Mouse (Mus musculus) myocyte (in vitro differentiated cells): ENCODE measurements at regions not wholly inside any gene's neighbourhood (a gene's known extent, or its start where the extent isn't known, plus 50 kb on each side); places are given as distances from the start of the nearest gene placed in this dataset.

Source experiments
- H3K27me3 ChIP-seq: one replicate; pipeline ENCODE4 v1.6.1; 2011; ENCODE audit not compliant: control insufficient read depth, insufficient read depth, insufficient read length
- H3K36me3 ChIP-seq: one replicate; pipeline ENCODE4 v1.6.1; 2011; ENCODE audit not compliant: control insufficient read depth, insufficient read depth
- H3K4me2 ChIP-seq: one replicate; pipeline ENCODE4 v1.6.1; 2011; ENCODE audit warnings: low read depth, control low read depth
- H3K4me3 ChIP-seq: one replicate; pipeline ENCODE4 v1.5.1; 2011; ENCODE audit warnings: mild to moderate bottlenecking, control low read depth, moderate library complexity
- H3K79me2 ChIP-seq: one replicate; pipeline ENCODE4 v1.6.1; 2011; ENCODE audit not compliant: control insufficient read depth, insufficient read depth
- H3ac ChIP-seq: one replicate; pipeline ENCODE4 v1.6.1; 2011; ENCODE audit not compliant: control insufficient read depth, insufficient read length
- CEBPB ChIP-seq: IDR thresholded peaks from 2 replicates; pipeline ENCODE4 v1.6.1; 2011; ENCODE audit warnings: mild to moderate bottlenecking, moderate library complexity; ENCODE audit not compliant: poor library complexity, insufficient read depth, severe bottlenecking
- E2F4 ChIP-seq: IDR thresholded peaks from one replicate; pipeline ENCODE4 v1.6.1; 2011; ENCODE audit warnings: mild to moderate bottlenecking, control low read depth, moderate library complexity; ENCODE audit not compliant: insufficient read depth
- MAX ChIP-seq: IDR thresholded peaks from one replicate; pipeline ENCODE4 v1.6.1; 2011; ENCODE audit warnings: low read depth, mild to moderate bottlenecking, control low read depth
- MYOD1 ChIP-seq, 3 experiments: IDR thresholded peaks; one replicate each; pipeline ENCODE4 v1.6.1; 2011; ENCODE audit warnings: control low read depth in 2 of 3, low read depth in 2 of 3, mild to moderate bottlenecking in 2 of 3, moderate library complexity in 1 of 3; ENCODE audit not compliant: insufficient read length in 2 of 3, control insufficient read depth in 1 of 3
- MYOG ChIP-seq, 3 experiments: IDR thresholded peaks; one replicate each; pipeline ENCODE4 v1.6.1; 2011; ENCODE audit warnings: control low read depth in 2 of 3, low read depth in 2 of 3, mild to moderate bottlenecking in 2 of 3; ENCODE audit not compliant: insufficient read length in 2 of 3, control insufficient read depth in 1 of 3, insufficient read depth in 1 of 3
- POLR2A ChIP-seq: IDR thresholded peaks from one replicate; pipeline ENCODE4 v1.6.1; 2011; ENCODE audit warnings: low read depth, mild to moderate bottlenecking, control low read depth, moderate library complexity; ENCODE audit not compliant: insufficient read length
- POLR2AphosphoS2 ChIP-seq: IDR thresholded peaks from one replicate; pipeline ENCODE4 v1.6.1; 2011; ENCODE audit warnings: low read depth, control low read depth; ENCODE audit not compliant: insufficient read length
- REST ChIP-seq: IDR thresholded peaks from one replicate; pipeline ENCODE4 v1.6.1; 2011; ENCODE audit warnings: mild to moderate bottlenecking, control low read depth, moderate library complexity; ENCODE audit not compliant: insufficient read depth, insufficient read length
- SRF ChIP-seq: IDR thresholded peaks from one replicate; pipeline ENCODE4 v1.6.1; 2011; ENCODE audit warnings: low read depth; ENCODE audit not compliant: control insufficient read depth, insufficient read length
- TCF12 ChIP-seq: IDR thresholded peaks from one replicate; pipeline ENCODE4 v1.6.1; 2011; ENCODE audit warnings: mild to moderate bottlenecking, control low read depth; ENCODE audit not compliant: poor library complexity, insufficient read depth, severe bottlenecking
- TCF3 ChIP-seq: IDR thresholded peaks from one replicate; pipeline ENCODE4 v1.6.1; 2011; ENCODE audit warnings: low read depth, control low read depth; ENCODE audit not compliant: insufficient read length
- USF1 ChIP-seq: IDR thresholded peaks from one replicate; pipeline ENCODE4 v1.6.1; 2011; ENCODE audit warnings: low read depth, mild to moderate bottlenecking, control low read depth, moderate library complexity

GRCm38 (mm10) chr4:131597996-131598395 lies 240.1 kb downstream of the Ptpru start:
- H3K4me2 ChIP-seq, result no peak overlapping the region
- no peaks in the 10 kb centered on the region for H3K27me3 ChIP-seq
- no peak overlapping the region for H3K4me3 ChIP-seq
- H3ac ChIP-seq, result no peak overlapping the region
- H3K79me2 ChIP-seq, result no peaks in the 10 kb centered on the region
- H3K36me3 ChIP-seq, result no peaks in the 10 kb centered on the region
- TF ChIP-seq POLR2AphosphoS2 (no peak), MAX (no peak), USF1 (no peak), CEBPB (no peak), MYOG (IDR thresholded peaks at IDR 0.05; ENCODE audit: control insufficient read depth in 1 of 3, insufficient read depth in 1 of 3, insufficient read length in 2 of 3, low read depth in 2 of 3) (no peak), SRF (no peak), POLR2A (no peak), MYOD1 (IDR thresholded peaks at IDR 0.05; ENCODE audit: control insufficient read depth in 1 of 3, insufficient read length in 2 of 3, low read depth in 2 of 3) (no peak), TCF12 (no peak), E2F4 (no peak), REST (no peak), TCF3 (no peak)

GRCm38 (mm10) chr4:131614434-131614833 lies 223.7 kb downstream of the Ptpru start:
- Histone ChIP-seq H3ac (no peak overlapping the region), H3K79me2 (no peaks in the 10 kb centered on the region)

GRCm38 (mm10) chr4:131615587-131615986 lies 222.5 kb downstream of the Ptpru start:
- TF ChIP-seq POLR2AphosphoS2, result no peak
- no peak for TF ChIP-seq TCF12
- no peak for TF ChIP-seq CEBPB
- no peak for TF ChIP-seq MYOG (IDR thresholded peaks at IDR 0.05; ENCODE audit: control insufficient read depth in 1 of 3, insufficient read depth in 1 of 3, insufficient read length in 2 of 3, low read depth in 2 of 3)
- no peak for TF ChIP-seq POLR2A
- no peak for TF ChIP-seq SRF
- TF ChIP-seq REST, result no peak
- TF ChIP-seq USF1, result no peak
- no peak overlapping the region for H3ac ChIP-seq
- H3K27me3 ChIP-seq, result no peaks in the 10 kb centered on the region

More at GRCm38 (mm10) chr4:131614434-131614833, 223.7 kb downstream of the Ptpru start:
- no peaks in the 10 kb centered on the region for H3K36me3 ChIP-seq
- H3K4me3 ChIP-seq, result no peak overlapping the region
- no peaks in the 10 kb centered on the region for H3K27me3 ChIP-seq
- H3K4me2 ChIP-seq, result no peak overlapping the region
- TF ChIP-seq POLR2A (no peak), E2F4 (no peak), REST (no peak), USF1 (no peak), POLR2AphosphoS2 (no peak), SRF (no peak), TCF12 (no peak), TCF3 (no peak), MYOD1 (IDR thresholded peaks at IDR 0.05; ENCODE audit: control insufficient read depth in 1 of 3, insufficient read length in 2 of 3, low read depth in 2 of 3) (no peak)

GRCm38 (mm10) chr4:131638105-131638504 lies 200.0 kb downstream of the Ptpru start:
- TF ChIP-seq REST (no peak), E2F4 (no peak), TCF3 (no peak), MAX (no peak), POLR2AphosphoS2 (no peak), POLR2A (no peak), MYOG (IDR thresholded peaks at IDR 0.05; ENCODE audit: control insufficient read depth in 1 of 3, insufficient read depth in 1 of 3, insufficient read length in 2 of 3, low read depth in 2 of 3) (no peak), SRF (no peak)
- Histone ChIP-seq H3K27me3 (no peaks in the 10 kb centered on the region), H3K79me2 (no peaks in the 10 kb centered on the region), H3K36me3 (no peaks in the 10 kb centered on the region), H3K4me3 (no peak overlapping the region), H3K4me2 (no peak overlapping the region), H3ac (no peak overlapping the region)

More at GRCm38 (mm10) chr4:131615587-131615986, 222.5 kb downstream of the Ptpru start:
- Histone ChIP-seq H3K79me2 (no peaks in the 10 kb centered on the region), H3K36me3 (no peaks in the 10 kb centered on the region), H3K4me3 (no peak overlapping the region), H3K4me2 (no peak overlapping the region)

- Histone ChIP-seq H3ac (no peak overlapping the region), H3K79me2 (no peaks in the 10 kb centered on the region), H3K4me2 (no peak overlapping the region), H3K36me3 (no peaks in the 10 kb centered on the region), H3K4me3 (no peak overlapping the region), H3K27me3 (no peaks in the 10 kb centered on the region)
- TF ChIP-seq SRF (no peak), MYOD1 (IDR thresholded peaks at IDR 0.05; ENCODE audit: control insufficient read depth in 1 of 3, insufficient read length in 2 of 3, low read depth in 2 of 3) (no peak), MYOG (IDR thresholded peaks at IDR 0.05; ENCODE audit: control insufficient read depth in 1 of 3, insufficient read depth in 1 of 3, insufficient read length in 2 of 3, low read depth in 2 of 3) (no peak), MAX (no peak), USF1 (no peak)
Observed at GRCm38 (mm10) chr4:131656034-131656433, 182.1 kb downstream of the Ptpru start.
